Mouse (Mus musculus): ENCODE measurements around the gene Smpx.

DNA sequence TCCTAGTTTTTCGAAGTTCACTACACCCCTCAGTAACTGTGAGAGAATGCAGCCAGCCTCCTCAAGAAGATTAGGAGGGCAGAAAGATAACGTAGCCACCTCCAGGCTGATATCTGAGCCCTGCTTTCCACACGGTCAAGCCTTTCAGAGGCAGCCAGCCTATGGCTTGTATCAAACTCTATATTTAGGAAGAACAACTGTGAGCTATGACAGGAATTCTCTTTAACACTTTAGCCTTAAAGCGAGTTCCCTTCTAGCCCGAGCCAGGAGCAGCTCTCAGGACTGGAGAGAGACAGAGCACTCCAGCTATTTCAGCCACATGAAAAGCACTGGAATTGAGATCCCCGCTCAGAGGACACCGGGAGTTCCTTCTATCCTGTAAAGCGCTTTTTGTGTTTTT is at the start of gene Smpx:
- TF ChIP-seq CTCF (IDR thresholded peaks at IDR 0.05) (no peak), EP300 (IDR thresholded peaks at IDR 0.05; ENCODE audit: insufficient read depth, low read depth, low read length) (no peak), POLR2A (IDR thresholded peaks at IDR 0.05; ENCODE audit: insufficient read depth, low read depth, low read length) (peak; percentile 57)

Data from heart, adult 2 months (tissue).